Mouse (Mus musculus) liver, embryonic 11.5 days (tissue): ENCODE measurements around the gene Itgb2. TPM values are rescaled to one million over a fixed set of nuclear protein-coding genes. Genes with fewer than 3 reads are reported as not detected.

Experiments used
- ATAC-seq: fragments of 200-750 bp; cut with Nextera tagmentation; replicated peaks from 2 replicates; pipeline ENCODE4 v1.8.0; 2017; ENCODE audit warnings: moderate number of reproducible peaks, mild to moderate bottlenecking, moderate TSS enrichment, moderate library complexity; ENCODE audit not compliant: low FRiP score
- DNase-seq: peaks from one replicate; pipeline ENCODE4 v3.0.0-alpha.2; 2017; ENCODE audit warnings: low spot score
- H3K27ac ChIP-seq: fragments of 300-500 bp; sonication (generic); 2 replicates; pipeline ENCODE4 v1.5.1; 2014; ENCODE audit warnings: mild to moderate bottlenecking, low read depth, low read length, control low read depth
- H3K27me3 ChIP-seq: fragments of 300-500 bp; sonication (generic); replicated peaks from 2 replicates; pipeline ENCODE4 v1.6.1; 2014; ENCODE audit warnings: low read length, mixed read lengths; ENCODE audit not compliant: control insufficient read depth, insufficient read depth
- H3K36me3 ChIP-seq: fragments of 300-500 bp; sonication (generic); 2 replicates; pipeline ENCODE4 v1.6.1; 2014; ENCODE audit warnings: mild to moderate bottlenecking, low read length, moderate library complexity, mixed read lengths; ENCODE audit not compliant: control insufficient read depth, insufficient read depth
- H3K4me1 ChIP-seq: fragments of 300-500 bp; sonication (generic); replicated peaks from 2 replicates; pipeline ENCODE4 v1.6.1; 2014; ENCODE audit warnings: low read length, mixed read lengths; ENCODE audit not compliant: control insufficient read depth, insufficient read depth
- H3K4me2 ChIP-seq: fragments of 300-500 bp; sonication (generic); 2 replicates; pipeline ENCODE4 v1.6.1; 2014; ENCODE audit warnings: mild to moderate bottlenecking, control low read depth, moderate library complexity
- H3K4me3 ChIP-seq: fragments of 300-500 bp; sonication (generic); 2 replicates; pipeline ENCODE4 v1.5.1; 2014; ENCODE audit warnings: low read depth, low read length, control low read depth
- H3K9ac ChIP-seq: fragments of 300-500 bp; sonication (generic); 2 replicates; pipeline ENCODE4 v1.6.1; 2014; ENCODE audit warnings: low read depth, low read length, control low read depth
- H3K9me3 ChIP-seq: fragments of 300-500 bp; sonication (generic); 2 replicates; pipeline ENCODE4 v1.6.1; 2016; ENCODE audit warnings: low read length, inconsistent platforms, mixed read lengths; ENCODE audit not compliant: control insufficient read depth
- WGBS: fragments of 180-500 bp; shearing (Covaris S2); extraction: QIAGEN DNeasy Blood & Tissue Kit; methylation state at CpG from one replicate; pipeline ENCODE4 v1.1.7; 2014; 5-methylcytosine and 5-hydroxymethylcytosine counted together
- polyA plus RNA-seq: library from polyadenylated mRNA; unstranded; fragments of >200 nt; fragmentation: Nextera tagmentation; extraction: Ambion mirVana; gene quantifications from 2 replicates; pipeline ENCODE4 v1.2.1, GENCODE M21; 2014

Itgb2 gene
- polyA plus RNA-seq, 1 experiment from 2014 or later, result 18.6 TPM

DNA sequence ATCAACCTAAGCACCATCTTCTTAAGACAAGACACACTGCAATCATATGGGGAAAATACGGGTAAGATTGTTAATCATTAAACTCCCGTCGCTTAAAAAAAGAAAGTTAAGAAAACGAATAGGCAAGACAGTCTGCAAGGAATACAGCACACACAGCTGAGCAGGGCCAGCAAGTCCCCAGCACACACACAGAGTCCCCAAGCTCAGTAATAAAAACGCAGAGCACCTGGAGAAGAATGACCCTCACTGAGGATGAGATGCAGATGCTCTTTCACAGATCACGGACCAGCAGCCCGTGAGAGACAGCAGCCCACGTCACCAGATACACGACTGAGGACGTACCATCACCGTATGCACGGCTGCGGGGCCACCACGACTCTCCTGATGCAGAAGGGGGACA is 29.4 kb upstream of the Itgb2 start:
- WGBS, result 76% methylated on average over 14 of the region's 14 CpGs
- Histone ChIP-seq H3K4me1 (peaks cover 10% of the 10 kb centered on the region), H3K9me3 (no peaks in the 10 kb centered on the region), H3K9ac (no peak overlapping the region), H3K4me2 (no peak overlapping the region), H3K27ac (no peak overlapping the region), H3K36me3 (peaks cover 18% of the 10 kb centered on the region), H3K27me3 (no peaks in the 10 kb centered on the region), H3K4me3 (no peak overlapping the region)
- ATAC-seq (no peak), DNase-seq (no peak)

DNA sequence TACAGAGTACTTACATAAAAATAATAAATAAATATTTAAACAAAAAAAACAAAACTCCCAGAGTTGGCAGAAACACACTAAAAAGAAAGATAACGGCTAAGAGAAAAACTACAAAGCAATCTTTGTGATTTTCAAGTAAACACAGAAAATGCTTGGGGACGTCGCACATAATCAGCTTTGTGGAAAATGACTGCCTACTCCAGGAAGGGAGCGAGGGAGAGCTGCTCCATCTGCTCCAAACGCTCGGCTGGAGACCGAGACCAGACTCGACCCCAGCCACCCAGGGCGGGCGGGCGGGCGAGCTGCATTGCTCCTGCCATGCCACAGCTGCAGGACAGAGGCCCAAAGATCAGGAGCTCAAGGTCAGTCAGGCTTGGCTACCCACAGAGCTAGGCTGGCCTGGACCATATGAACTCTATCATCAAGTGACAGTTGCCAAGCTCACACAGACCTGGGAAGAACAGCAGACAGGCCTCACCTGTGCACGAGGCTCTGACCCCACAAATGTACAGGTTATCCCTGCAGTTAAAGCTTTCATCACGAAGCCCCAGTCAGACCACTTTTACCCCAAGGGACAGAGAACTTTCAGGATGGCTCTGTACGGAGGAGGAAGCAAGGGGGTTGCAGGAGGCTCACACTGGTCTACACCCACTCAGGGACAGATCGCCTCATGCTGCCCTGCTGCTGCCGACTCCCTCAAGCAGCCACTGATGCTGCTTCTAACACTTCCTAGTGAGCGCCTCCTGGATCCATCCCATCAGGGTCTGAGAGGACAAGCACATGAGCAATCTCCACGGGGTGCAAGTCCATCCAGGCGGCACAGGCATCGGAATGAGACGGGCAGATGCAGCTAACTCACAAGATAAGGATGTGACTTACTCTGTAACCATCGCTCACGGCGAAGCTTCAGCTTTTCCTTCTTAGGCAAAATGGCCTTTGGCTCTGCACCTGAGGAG is 26.8 kb upstream of the Itgb2 start:
- Histone ChIP-seq H3K27me3 (no peaks in the 10 kb centered on the region), H3K9me3 (no peaks in the 10 kb centered on the region), H3K9ac (no peak overlapping the region), H3K4me1 (peaks cover 10% of the 10 kb centered on the region), H3K4me3 (no peak overlapping the region), H3K27ac (no peak overlapping the region), H3K36me3 (peaks cover 30% of the 10 kb centered on the region), H3K4me2 (no peak overlapping the region)
- ATAC-seq, result no peak
- no peak for DNase-seq
- 89% methylated on average over 25 of the region's 25 CpGs for WGBS

DNA sequence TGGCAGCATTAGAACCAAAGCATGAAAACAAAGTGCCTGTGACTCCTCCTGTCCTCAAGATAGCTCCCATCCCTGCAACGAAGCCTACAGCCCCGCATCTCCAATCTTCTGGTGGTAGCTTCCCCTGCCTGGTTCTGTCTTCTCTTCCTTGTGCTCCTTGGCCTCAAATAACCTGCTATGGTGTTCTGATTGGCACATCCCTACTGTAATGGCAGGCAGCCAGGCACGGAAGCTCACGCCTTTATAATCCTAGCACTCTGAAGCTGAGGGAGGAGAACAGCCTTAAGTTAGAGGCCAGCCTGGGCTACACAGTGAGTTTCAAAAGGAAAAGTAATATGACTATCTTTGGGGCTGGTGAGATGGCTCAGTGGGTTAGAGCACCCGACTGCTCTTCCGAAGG is 25.9 kb upstream of the Itgb2 start:
- DNase-seq (no peak), ATAC-seq (no peak)
- no peak overlapping the region for H3K9ac ChIP-seq
- WGBS, result 96% methylated on average over 6 of the region's 6 CpGs
- peaks cover 35% of the 10 kb centered on the region for H3K36me3 ChIP-seq
- no peak overlapping the region for H3K27ac ChIP-seq
- H3K9me3 ChIP-seq, result no peaks in the 10 kb centered on the region
- H3K27me3 ChIP-seq, result no peaks in the 10 kb centered on the region
- H3K4me2 ChIP-seq, result no peak overlapping the region
- H3K4me3 ChIP-seq, result no peak overlapping the region
- peaks cover 12% of the 10 kb centered on the region for H3K4me1 ChIP-seq

DNA sequence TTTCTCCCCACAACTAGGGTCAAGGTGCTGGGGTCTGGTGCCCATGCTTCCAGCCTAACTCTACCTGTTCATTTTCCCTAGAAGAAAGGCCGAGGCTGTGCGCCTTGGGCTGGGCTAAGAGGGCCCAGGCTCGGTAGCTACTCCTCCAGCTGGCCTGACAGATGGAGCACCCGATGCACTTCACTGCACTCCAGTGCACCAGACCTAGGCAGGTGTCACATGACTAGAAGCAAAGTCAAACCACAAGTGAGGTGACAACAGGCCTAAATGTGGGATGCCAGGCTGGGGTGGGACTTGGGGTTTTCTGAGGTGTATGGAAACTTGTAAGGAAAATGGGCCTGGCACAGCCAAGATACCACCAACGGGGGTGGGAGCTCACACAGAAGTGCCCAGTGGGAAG is 23.5 kb upstream of the Itgb2 start:
- DNase-seq (no peak), ATAC-seq (no peak)
- no peak overlapping the region for H3K27ac ChIP-seq
- H3K36me3 ChIP-seq, result peaks cover 40% of the 10 kb centered on the region
- no peak overlapping the region for H3K4me3 ChIP-seq
- H3K9ac ChIP-seq, result no peak overlapping the region
- WGBS, result 94% methylated on average over 5 of the region's 5 CpGs
- no peak overlapping the region for H3K4me2 ChIP-seq
- peaks cover 25% of the 10 kb centered on the region for H3K4me1 ChIP-seq
- no peaks in the 10 kb centered on the region for H3K9me3 ChIP-seq
- no peaks in the 10 kb centered on the region for H3K27me3 ChIP-seq

DNA sequence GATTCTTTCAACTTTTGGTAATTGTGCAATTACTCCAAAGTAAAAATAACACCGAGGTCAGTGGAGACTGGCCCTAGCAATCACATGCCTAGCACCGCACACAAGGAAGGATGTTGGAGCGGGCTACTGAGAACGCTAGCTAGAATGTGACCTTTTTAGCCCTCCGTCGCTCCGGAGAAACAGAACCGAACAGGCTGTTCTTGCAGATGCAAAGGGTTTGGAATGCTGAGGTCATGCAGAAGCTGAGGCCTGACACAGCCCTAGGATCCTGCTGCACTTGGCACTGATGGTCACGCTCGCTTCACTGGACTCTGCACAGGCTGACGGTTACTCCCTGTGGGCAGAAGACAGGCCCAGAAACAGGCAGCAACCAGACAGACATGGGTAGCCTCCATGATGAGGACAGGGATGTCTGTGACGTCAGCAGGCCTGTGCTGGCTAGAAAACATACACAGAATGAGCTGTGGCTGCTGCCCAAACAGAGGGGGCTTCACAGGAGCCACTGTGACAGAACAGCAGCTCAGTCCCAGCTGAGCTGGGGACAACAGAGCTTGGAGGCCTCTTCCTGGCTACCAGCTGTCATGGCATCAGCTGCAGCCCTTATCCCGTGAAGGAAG is 23.0 kb upstream of the Itgb2 start:
- Histone ChIP-seq H3K4me3 (no peak overlapping the region), H3K9ac (no peak overlapping the region), H3K36me3 (peaks cover 41% of the 10 kb centered on the region), H3K27ac (no peak overlapping the region), H3K9me3 (no peaks in the 10 kb centered on the region), H3K4me2 (no peak overlapping the region), H3K4me1 (peaks cover 25% of the 10 kb centered on the region), H3K27me3 (no peaks in the 10 kb centered on the region)
- ATAC-seq (no peak), DNase-seq (no peak)
- 90% methylated on average over 13 of the region's 13 CpGs for WGBS

DNA sequence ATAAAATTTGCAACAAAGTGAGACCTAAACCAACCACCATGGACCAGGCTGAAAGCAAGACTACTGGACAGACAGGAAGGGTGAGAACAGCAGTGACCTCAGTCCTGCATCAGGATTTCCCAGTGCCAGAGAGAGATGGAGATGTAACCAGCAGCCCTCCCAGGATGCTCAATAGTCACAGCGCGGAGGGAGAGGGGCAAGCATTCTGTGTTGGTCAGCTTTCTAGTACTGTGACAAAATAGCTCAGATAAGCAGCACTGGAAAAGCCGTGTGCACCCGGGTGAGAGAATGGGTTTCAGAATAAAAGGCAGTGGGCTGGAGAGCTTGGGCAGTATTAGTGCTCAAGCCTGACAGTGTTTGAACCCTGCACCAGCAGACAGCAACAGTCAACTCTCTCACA is 22.3 kb upstream of the Itgb2 start:
- no peak overlapping the region for H3K27ac ChIP-seq
- no peaks in the 10 kb centered on the region for H3K9me3 ChIP-seq
- WGBS, result 92% methylated on average over 4 of the region's 4 CpGs
- H3K36me3 ChIP-seq, result peaks cover 44% of the 10 kb centered on the region
- no peak overlapping the region for H3K4me2 ChIP-seq
- peaks cover 25% of the 10 kb centered on the region for H3K4me1 ChIP-seq
- DNase-seq (no peak), ATAC-seq (no peak)
- no peak overlapping the region for H3K9ac ChIP-seq
- no peaks in the 10 kb centered on the region for H3K27me3 ChIP-seq
- H3K4me3 ChIP-seq, result no peak overlapping the region

DNA sequence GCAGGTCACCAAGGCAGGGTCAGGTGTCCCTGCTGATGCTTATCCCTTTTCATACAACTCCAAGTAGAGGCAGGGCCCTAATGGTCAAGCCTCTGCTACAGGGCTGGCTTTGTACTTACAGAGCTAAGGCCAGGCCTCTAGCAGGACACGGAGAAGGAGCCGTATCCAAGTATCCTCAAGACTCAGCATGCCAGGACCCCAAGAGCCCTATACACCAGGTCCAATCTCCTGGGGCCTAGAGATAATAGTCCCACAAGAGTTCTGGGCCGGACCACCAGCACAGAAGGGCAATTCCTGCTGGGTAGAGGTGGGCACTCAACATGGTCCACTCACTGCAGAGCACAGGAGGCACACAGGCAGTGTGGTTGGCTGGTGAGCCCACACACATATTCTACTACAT is 21.3 kb upstream of the Itgb2 start:
- 86% methylated on average over 3 of the region's 3 CpGs for WGBS
- DNase-seq, result no peak
- Histone ChIP-seq H3K9ac (no peak overlapping the region; the same call in 1 of the 2 replicates), H3K27me3 (no peaks in the 10 kb centered on the region), H3K27ac (no peak overlapping the region), H3K9me3 (no peaks in the 10 kb centered on the region), H3K4me2 (no peak overlapping the region), H3K4me1 (peaks cover 26% of the 10 kb centered on the region), H3K36me3 (peaks cover 45% of the 10 kb centered on the region), H3K4me3 (no peak overlapping the region)
- ATAC-seq, result no peak

DNA sequence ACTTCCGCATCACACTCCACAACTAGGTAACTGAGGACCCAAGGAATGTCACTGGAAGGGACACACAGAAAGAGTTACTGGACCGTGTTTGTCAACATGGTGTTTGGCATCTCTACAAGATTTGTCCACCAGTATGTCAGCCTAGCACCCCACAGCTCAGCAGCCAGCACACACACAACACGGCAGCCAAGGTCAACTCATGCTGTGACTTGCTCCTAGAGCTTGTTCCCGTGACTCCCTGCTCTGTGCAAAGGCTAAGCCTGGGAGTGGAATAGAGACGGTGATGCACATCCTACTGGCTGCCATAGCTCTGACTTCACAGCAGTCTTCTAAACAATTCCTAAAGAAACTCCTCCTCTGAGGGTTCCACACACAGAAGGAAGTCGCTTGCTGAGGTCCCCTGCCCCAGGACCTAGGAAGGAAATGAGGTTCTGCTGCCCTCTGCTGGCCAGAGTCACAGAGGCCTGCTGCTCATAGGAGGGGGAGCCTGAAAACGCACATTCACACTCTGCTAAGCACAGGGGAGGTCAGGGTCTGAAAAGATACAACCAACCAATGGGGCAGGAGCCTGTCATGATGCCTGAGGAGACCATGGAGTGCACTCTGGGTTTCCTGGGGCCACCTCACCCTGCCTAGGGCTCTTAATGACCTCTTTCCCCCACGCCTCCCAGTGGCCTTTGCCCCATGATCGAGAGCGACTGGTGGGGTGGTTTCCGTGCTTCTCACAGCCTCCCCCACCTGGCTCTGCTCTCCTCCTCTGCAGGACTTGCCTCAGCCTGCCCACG is 20.5 kb upstream of the Itgb2 start:
- Histone ChIP-seq H3K27ac (peak overlapping the region; percentile 56; the same call in 1 of the 2 replicates), H3K4me1 (peaks cover 34% of the 10 kb centered on the region), H3K27me3 (no peaks in the 10 kb centered on the region), H3K9me3 (no peaks in the 10 kb centered on the region), H3K4me2 (peak overlapping the region; percentile 10; the same call in 1 of the 2 replicates), H3K4me3 (no peak overlapping the region), H3K9ac (peak overlapping the region; percentile 30), H3K36me3 (peaks cover 48% of the 10 kb centered on the region)
- ATAC-seq, result peak; percentile 76
- WGBS, result 54% methylated on average over 12 of the region's 12 CpGs
- DNase-seq, result peak; percentile 85
